Mouse (Mus musculus) spleen, adult 2 months (tissue): ENCODE results near the gene Prkaca. TPM values are rescaled to one million over a fixed set of nuclear protein-coding genes. Genes with fewer than 3 reads are reported as not detected.

Experiments
- DNase-seq, 2 experiments: peaks; one replicate each; pipeline versions ENCODE4 v3.0.0 to v3.0.0-alpha.2; 2012 to 2021; ENCODE audit warnings: low spot score in 2 of 2, low read depth in 1 of 2
- H3K27ac ChIP-seq: fragments of 200-500 bp; 2 replicates; pipeline ENCODE4 v1.5.1; 2012; ENCODE audit warnings: low read length, inconsistent platforms; ENCODE audit not compliant: insufficient read depth
- H3K27me3 ChIP-seq: fragments of 200-500 bp; 2 replicates; pipeline ENCODE4 v1.6.1; 2012; ENCODE audit warnings: mild to moderate bottlenecking, moderate library complexity, low read length, inconsistent platforms; ENCODE audit not compliant: control insufficient read depth, insufficient read depth
- H3K36me3 ChIP-seq: fragments of 200-500 bp; 2 replicates; pipeline ENCODE4 v1.6.1; 2012; ENCODE audit warnings: mild to moderate bottlenecking, low read length, inconsistent platforms; ENCODE audit not compliant: control insufficient read depth, insufficient read depth
- H3K4me1 ChIP-seq: fragments of 200-500 bp; 2 replicates; pipeline ENCODE4 v1.6.1; 2011; ENCODE audit warnings: inconsistent platforms; ENCODE audit not compliant: control insufficient read depth, insufficient read depth, insufficient read length
- H3K4me3 ChIP-seq: fragments of 200-500 bp; 2 replicates; pipeline ENCODE4 v1.5.1; 2011; ENCODE audit warnings: mild to moderate bottlenecking, inconsistent platforms; ENCODE audit not compliant: insufficient read depth, insufficient read length; ENCODE audit errors: extremely low read depth
- CTCF ChIP-seq: fragments of 200-500 bp; IDR thresholded peaks from 2 replicates; pipeline ENCODE4 v1.5.1; 2011; ENCODE audit warnings: mild to moderate bottlenecking, inconsistent platforms; ENCODE audit not compliant: insufficient read depth, insufficient read length, insufficient replicate concordance; ENCODE audit errors: extremely low read depth
- POLR2A ChIP-seq: fragments of 200-500 bp; IDR thresholded peaks from 2 replicates; pipeline ENCODE4 v1.6.1; 2011; ENCODE audit warnings: low read depth, low read length, inconsistent platforms
- WGBS: fragments of 180-500 bp; shearing (Covaris S2); methylation state at CpG from one replicate; pipeline ENCODE4 v1.1.7; 2018; 5-methylcytosine and 5-hydroxymethylcytosine counted together
- polyA plus RNA-seq: library from polyadenylated mRNA; depleted of rRNA; stranded (reverse); fragments of >200 nt; gene quantifications from 2 replicates; pipeline ENCODE4 v1.2.3, GENCODE M21; 2012

Prkaca gene
- polyA plus RNA-seq, 1 experiment, result 26.7 TPM

DNA sequence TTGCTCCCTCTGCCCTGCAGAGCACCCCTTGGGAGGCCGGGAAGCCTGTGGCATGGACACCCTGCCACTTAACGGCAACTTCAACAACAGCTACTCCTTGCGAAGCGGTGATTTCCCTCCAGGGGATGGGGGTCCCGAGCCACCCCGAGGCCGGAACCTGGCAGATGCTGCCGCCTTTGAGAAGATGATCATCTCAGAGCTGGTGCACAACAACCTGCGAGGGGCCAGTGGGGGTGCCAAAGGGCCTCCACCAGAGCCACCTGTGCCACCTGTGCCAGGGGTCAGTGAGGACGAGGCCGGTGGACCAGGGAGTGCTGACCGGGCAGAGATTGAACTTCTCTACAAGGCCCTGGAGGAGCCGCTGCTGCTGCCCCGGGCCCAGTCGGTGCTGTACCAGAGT, 34.5 kb upstream of the Prkaca start:
- WGBS, result 94% methylated on average over 15 of the region's 15 CpGs
- TF ChIP-seq POLR2A (no peak), CTCF (no peak)
- H3K4me1 ChIP-seq, result no peaks in the 10 kb centered on the region
- H3K36me3 ChIP-seq, result peaks cover 7% of the 10 kb centered on the region; the same call in 1 of the 2 replicates
- H3K27me3 ChIP-seq, result no peaks in the 10 kb centered on the region
- H3K27ac ChIP-seq, result no peak overlapping the region
- no peak overlapping the region for H3K4me3 ChIP-seq
- DNase-seq, result no peak

DNA sequence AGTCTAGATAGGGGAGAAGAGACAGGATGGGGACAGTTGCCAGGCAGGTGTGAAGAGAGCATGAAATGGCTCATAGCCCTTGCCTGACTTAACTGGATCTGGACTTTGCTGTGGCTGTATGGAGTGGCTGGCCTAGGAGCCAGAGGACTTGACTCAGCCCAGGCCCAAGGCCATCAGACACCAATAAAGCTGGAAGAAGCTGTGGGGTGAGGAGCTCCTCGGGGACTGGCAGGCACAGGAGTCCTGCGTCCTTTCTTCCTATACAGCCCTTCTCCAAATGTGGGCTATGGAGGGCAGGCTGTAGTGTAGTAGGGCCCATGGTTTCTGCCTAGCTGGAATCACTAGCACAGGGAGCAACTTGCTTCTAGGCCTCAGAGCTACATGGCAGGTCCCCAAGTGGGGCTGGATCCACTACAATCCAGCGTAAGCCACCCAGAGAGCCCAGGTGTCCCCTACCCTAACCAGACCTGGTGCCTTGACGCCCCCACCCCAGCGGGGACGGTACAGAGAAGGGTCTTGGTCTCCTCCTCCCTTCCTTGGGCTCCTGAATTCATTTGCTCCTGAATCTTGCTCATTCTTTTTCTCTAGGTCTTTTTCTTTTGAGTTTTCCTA, 31.6 kb upstream of the Prkaca start:
- no peaks in the 10 kb centered on the region for H3K4me1 ChIP-seq
- H3K36me3 ChIP-seq, result 0 out of 2 replicates have a peak, but pooled peaks cover 1% of the 10 kb centered on the region
- DNase-seq, result no peak
- 90% methylated on average over 6 of the region's 6 CpGs for WGBS
- TF ChIP-seq CTCF, result no peak
- no peak for TF ChIP-seq POLR2A
- no peak overlapping the region for H3K4me3 ChIP-seq
- no peak overlapping the region for H3K27ac ChIP-seq
- H3K27me3 ChIP-seq, result no peaks in the 10 kb centered on the region

GRCm38 (mm10) chr8:83942446-83942845, 30.3 kb upstream of the Prkaca start:
- TF ChIP-seq CTCF (no peak), POLR2A (no peak)
- Histone ChIP-seq H3K4me1 (no peaks in the 10 kb centered on the region), H3K27ac (no peak overlapping the region), H3K4me3 (no peak overlapping the region), H3K36me3 (0 out of 2 replicates have a peak, but pooled peaks cover 1% of the 10 kb centered on the region), H3K27me3 (no peaks in the 10 kb centered on the region)
- no peak for DNase-seq
- 87% methylated on average over 1 of the region's 1 CpGs for WGBS

GRCm38 (mm10) chr8:83945540-83945939, 27.3 kb upstream of the Prkaca start:
- WGBS, result 60% methylated on average over 3 of the region's 3 CpGs
- no peak for DNase-seq
- no peaks in the 10 kb centered on the region for H3K4me1 ChIP-seq

DNA sequence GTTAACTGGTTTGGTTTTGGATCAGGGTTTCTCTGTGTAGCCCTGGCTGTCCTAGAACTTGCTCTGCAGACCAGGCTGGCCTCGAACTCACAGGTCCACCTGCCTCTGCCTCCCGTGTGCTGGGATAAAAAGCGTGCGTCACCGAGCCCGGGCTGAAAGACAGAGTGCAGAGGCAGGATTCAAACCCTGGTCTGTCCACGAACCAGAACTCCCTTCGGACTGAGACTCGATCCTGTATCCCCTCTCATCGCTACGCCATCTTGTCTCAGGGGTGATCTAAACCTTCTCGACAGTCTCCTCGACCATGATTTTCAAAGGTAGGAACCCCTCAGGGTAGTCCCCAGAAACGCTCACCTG, 18.1 kb upstream of the Prkaca start:
- WGBS, result 3% methylated on average over 14 of the region's 14 CpGs
- TF ChIP-seq POLR2A (no peak), CTCF (no peak)
- DNase-seq, result no peak
- no peak overlapping the region for H3K27ac ChIP-seq
- no peaks in the 10 kb centered on the region for H3K27me3 ChIP-seq
- no peaks in the 10 kb centered on the region for H3K36me3 ChIP-seq
- peak overlapping the region; percentile 62 for H3K4me3 ChIP-seq
- peaks cover 3% of the 10 kb centered on the region; the same call in 1 of the 2 replicates for H3K4me1 ChIP-seq

More at GRCm38 (mm10) chr8:83945540-83945939, 27.3 kb upstream of the Prkaca start:
- no peak overlapping the region for H3K27ac ChIP-seq
- no peaks in the 10 kb centered on the region for H3K36me3 ChIP-seq
- TF ChIP-seq POLR2A (no peak), CTCF (no peak)
- no peak overlapping the region for H3K4me3 ChIP-seq
- H3K27me3 ChIP-seq, result no peaks in the 10 kb centered on the region

GRCm38 (mm10) chr8:83955106-83955957, 17.5 kb upstream of the Prkaca start, which contains the start of the genes Gm10644 and Asf1b:
Gene Gm10644 (minus strand): TSS chr8:83955205.
Gene Asf1b (plus strand): TSS chr8:83955507.
- under 1% methylated on average over 75 of the region's 75 CpGs for WGBS
- peaks cover 3% of the 10 kb centered on the region; the same call in 1 of the 2 replicates for H3K4me1 ChIP-seq
- peak within 1 kb of the TSS; percentile 80 for H3K4me3 ChIP-seq
- no peak for TF ChIP-seq POLR2A
- TF ChIP-seq CTCF, result peak; percentile 84
- peak; percentile 89 to 97 for DNase-seq
- H3K27me3 ChIP-seq, result no peaks in the 10 kb centered on the region
- no peaks in the 10 kb centered on the region for H3K36me3 ChIP-seq
- no peak within 1 kb of the TSS for H3K27ac ChIP-seq
